16 mouse cellular contexts compared by ENCODE assay signal in genomic region chr10:79698459-79698858, GRCm38 (mm10). TPM values are rescaled to one million over a fixed set of nuclear protein-coding genes. Genes with fewer than 3 reads are reported as not detected.
"Had no signal": no experiment of that assay in that cellular context is flagged by ENCODE, and none has a peak within 500 bp of the region (broad histone marks: within the 10 kb centered on the region; RNA-seq: fewer than 3 reads in every experiment).

No protein-coding gene starts in this region.

- H3K36me3 ChIP-seq: limb, embryonic 15.5 days; liver, embryonic 12.5 days; midbrain, embryonic 10.5 days; midbrain, embryonic 15.5 days; neural tube, embryonic 13.5 days; stomach, embryonic 15.5 days had no signal

- H3K4me1 ChIP-seq: midbrain, embryonic 15.5 days; neural tube, embryonic 13.5 days had no signal

- DNase-seq: kidney, adult 9 months; kidney, postnatal 36 days; retina, postnatal 1 day; right cerebral cortex, postnatal 4 days; thymus, adult 2 months; thymus, postnatal 25 days had no signal

- H3K9me3 ChIP-seq: limb, embryonic 15.5 days; liver, embryonic 12.5 days; midbrain, embryonic 10.5 days; midbrain, embryonic 15.5 days; neural tube, embryonic 13.5 days; stomach, embryonic 15.5 days had no signal

- ATAC-seq: liver, embryonic 12.5 days; midbrain, embryonic 15.5 days had no signal

- H3K27ac ChIP-seq: kidney, postnatal 0 days; liver, embryonic 12.5 days; midbrain, embryonic 10.5 days; midbrain, embryonic 15.5 days; neural tube, embryonic 13.5 days had no signal

- H3K27me3 ChIP-seq: limb, embryonic 15.5 days; liver, embryonic 12.5 days; midbrain, embryonic 15.5 days; neural tube, embryonic 13.5 days; stomach, embryonic 15.5 days had no signal

- H3K4me3 ChIP-seq: limb, embryonic 15.5 days; liver, embryonic 12.5 days; midbrain, embryonic 10.5 days; midbrain, embryonic 15.5 days; neural tube, embryonic 13.5 days; stomach, embryonic 15.5 days had no signal

- H3K4me2 ChIP-seq: limb, embryonic 15.5 days; liver, embryonic 12.5 days; lung, embryonic 14.5 days; midbrain, embryonic 15.5 days; neural tube, embryonic 13.5 days; stomach, embryonic 15.5 days had no signal

- H3K9ac ChIP-seq: limb, embryonic 15.5 days; liver, embryonic 12.5 days; lung, embryonic 14.5 days; midbrain, embryonic 15.5 days; neural tube, embryonic 13.5 days; stomach, embryonic 15.5 days had no signal

RNA-seq across cellular contexts. Expression of gene Hcn2, which starts 18.0 kb away (rescaled TPM):
- polyA plus RNA-seq: limb, embryonic 11.5 days; liver, embryonic 16.5 days; lung, embryonic 14.5 days had no signal
